Mouse (Mus musculus): ENCODE results near the gene Eif1b. TPM values are rescaled to one million over a fixed set of nuclear protein-coding genes. Genes with fewer than 3 reads are reported as not detected.

The Eif1b gene
- polyA plus RNA-seq (2015; fragmentation: Nextera tagmentation; extraction: Ambion mirVana), result 166 and 172 TPM in 2 replicates

- H3K36me3 ChIP-seq, result peaks cover 24% of the 10 kb centered on the region
- peak within 1 kb of the TSS; percentile 94 for H3K4me3 ChIP-seq
- H3K27ac ChIP-seq, result peak within 1 kb of the TSS; percentile 90
- peak within 1 kb of the TSS; percentile 81 for H3K4me2 ChIP-seq
- WGBS, result 2% methylated on average over 19 of the region's 19 CpGs
- H3K9ac ChIP-seq, result peak within 1 kb of the TSS; percentile 97
- H3K4me1 ChIP-seq, result peaks cover 11% of the 10 kb centered on the region
- no peaks in the 10 kb centered on the region for H3K9me3 ChIP-seq
- ATAC-seq (ENCODE audit: borderline replicate concordance, extremely low read depth, low FRiP score, low TSS enrichment), result peak; percentile 23; the same call in 1 of the 2 replicates
- H3K27me3 ChIP-seq, result 0 out of 2 replicates have a peak, but pooled peaks cover 4% of the 10 kb centered on the region
Observed at GRCm38 (mm10) chr9:120492010-120492399, at the start of gene Eif1b. Gene Eif1b, plus strand, starts transcription at chr9:120492232.

GRCm38 (mm10) chr9:120444642-120445041 lies 47.4 kb upstream of the Eif1b start:
- 66% methylated on average over 9 of the region's 9 CpGs for WGBS
- Histone ChIP-seq H3K9me3 (no peaks in the 10 kb centered on the region), H3K36me3 (no peaks in the 10 kb centered on the region), H3K27me3 (no peaks in the 10 kb centered on the region), H3K9ac (no peak overlapping the region), H3K27ac (no peak overlapping the region), H3K4me2 (no peak overlapping the region), H3K4me1 (no peaks in the 10 kb centered on the region), H3K4me3 (no peak overlapping the region)
- no peak for ATAC-seq (ENCODE audit: borderline replicate concordance, extremely low read depth, low FRiP score, low TSS enrichment)

GRCm38 (mm10) chr9:120449696-120450329 lies 42.2 kb upstream of the Eif1b start:
- Histone ChIP-seq H3K27ac (no peak overlapping the region), H3K9me3 (no peaks in the 10 kb centered on the region), H3K9ac (no peak overlapping the region), H3K4me2 (no peak overlapping the region), H3K27me3 (no peaks in the 10 kb centered on the region), H3K4me3 (no peak overlapping the region), H3K4me1 (no peaks in the 10 kb centered on the region), H3K36me3 (no peaks in the 10 kb centered on the region)
- 76% methylated on average over 6 of the region's 6 CpGs for WGBS
- no peak for ATAC-seq (ENCODE audit: borderline replicate concordance, extremely low read depth, low FRiP score, low TSS enrichment)

- no peak overlapping the region for H3K9ac ChIP-seq
- peaks cover 13% of the 10 kb centered on the region for H3K4me1 ChIP-seq
- H3K4me3 ChIP-seq, result no peak overlapping the region
- no peak overlapping the region for H3K4me2 ChIP-seq
- no peaks in the 10 kb centered on the region for H3K9me3 ChIP-seq
- no peaks in the 10 kb centered on the region for H3K36me3 ChIP-seq
- WGBS, result 24% methylated on average over 9 of the region's 9 CpGs
- peak; percentile 66; the same call in 1 of the 2 replicates for ATAC-seq (ENCODE audit: borderline replicate concordance, extremely low read depth, low FRiP score, low TSS enrichment)
- H3K27me3 ChIP-seq, result no peaks in the 10 kb centered on the region
- H3K27ac ChIP-seq, result peak overlapping the region; percentile 74
Observed at GRCm38 (mm10) chr9:120455768-120456655, 36.0 kb upstream of the Eif1b start.

GRCm38 (mm10) chr9:120470431-120470830 lies 21.6 kb upstream of the Eif1b start:
- no peak for ATAC-seq (ENCODE audit: borderline replicate concordance, extremely low read depth, low FRiP score, low TSS enrichment)
- H3K27me3 ChIP-seq, result no peaks in the 10 kb centered on the region
- WGBS, result 88% methylated on average over 1 of the region's 1 CpGs

GRCm38 (mm10) chr9:120481644-120482043 lies 10.4 kb upstream of the Eif1b start:
- 63% methylated on average over 3 of the region's 3 CpGs for WGBS

More at GRCm38 (mm10) chr9:120470431-120470830, 21.6 kb upstream of the Eif1b start:
- Histone ChIP-seq H3K4me1 (no peaks in the 10 kb centered on the region), H3K36me3 (no peaks in the 10 kb centered on the region), H3K9ac (no peak overlapping the region), H3K4me2 (no peak overlapping the region), H3K9me3 (no peaks in the 10 kb centered on the region), H3K27ac (no peak overlapping the region), H3K4me3 (no peak overlapping the region)

GRCm38 (mm10) chr9:120482382-120482781 lies 9.7 kb upstream of the Eif1b start:
- no peak overlapping the region for H3K9ac ChIP-seq
- WGBS, result 93% methylated on average over 4 of the region's 4 CpGs

More at GRCm38 (mm10) chr9:120481644-120482043, 10.4 kb upstream of the Eif1b start:
- Histone ChIP-seq H3K9me3 (no peaks in the 10 kb centered on the region), H3K36me3 (no peaks in the 10 kb centered on the region), H3K9ac (no peak overlapping the region), H3K27me3 (no peaks in the 10 kb centered on the region), H3K4me2 (no peak overlapping the region), H3K4me1 (0 out of 2 replicates have a peak, but pooled peaks cover 5% of the 10 kb centered on the region), H3K4me3 (no peak overlapping the region), H3K27ac (no peak overlapping the region)
- ATAC-seq (ENCODE audit: borderline replicate concordance, extremely low read depth, low FRiP score, low TSS enrichment), result no peak

GRCm38 (mm10) chr9:120483101-120483500 lies 8.9 kb upstream of the Eif1b start:
- 0 out of 2 replicates have a peak, but pooled peaks cover 4% of the 10 kb centered on the region for H3K4me1 ChIP-seq
- H3K36me3 ChIP-seq, result no peaks in the 10 kb centered on the region
- 0 out of 2 replicates have a peak, but pooled peaks cover 4% of the 10 kb centered on the region for H3K27me3 ChIP-seq
- 81% methylated on average over 8 of the region's 8 CpGs for WGBS
- no peak overlapping the region for H3K27ac ChIP-seq
- no peak for ATAC-seq (ENCODE audit: borderline replicate concordance, extremely low read depth, low FRiP score, low TSS enrichment)
- H3K4me2 ChIP-seq, result no peak overlapping the region
- H3K9me3 ChIP-seq, result no peaks in the 10 kb centered on the region
- no peak overlapping the region for H3K4me3 ChIP-seq
- H3K9ac ChIP-seq, result no peak overlapping the region

More at GRCm38 (mm10) chr9:120482382-120482781, 9.7 kb upstream of the Eif1b start:
- no peaks in the 10 kb centered on the region for H3K36me3 ChIP-seq
- 0 out of 2 replicates have a peak, but pooled peaks cover 5% of the 10 kb centered on the region for H3K4me1 ChIP-seq
- no peaks in the 10 kb centered on the region for H3K9me3 ChIP-seq
- no peak overlapping the region for H3K4me3 ChIP-seq
- no peak overlapping the region for H3K27ac ChIP-seq
- no peak for ATAC-seq (ENCODE audit: borderline replicate concordance, extremely low read depth, low FRiP score, low TSS enrichment)
- no peaks in the 10 kb centered on the region for H3K27me3 ChIP-seq
- H3K4me2 ChIP-seq, result no peak overlapping the region

- Histone ChIP-seq H3K9ac (no peak overlapping the region), H3K36me3 (no peaks in the 10 kb centered on the region), H3K27me3 (0 out of 2 replicates have a peak, but pooled peaks cover 4% of the 10 kb centered on the region), H3K4me1 (no peaks in the 10 kb centered on the region), H3K4me3 (no peak overlapping the region), H3K27ac (no peak overlapping the region), H3K4me2 (no peak overlapping the region), H3K9me3 (no peaks in the 10 kb centered on the region)
- ATAC-seq (ENCODE audit: borderline replicate concordance, extremely low read depth, low FRiP score, low TSS enrichment), result no peak
- 62% methylated on average over 8 of the region's 8 CpGs for WGBS
Observed at GRCm38 (mm10) chr9:120487076-120487475, 5.0 kb upstream of the Eif1b start.

- ATAC-seq (ENCODE audit: borderline replicate concordance, extremely low read depth, low FRiP score, low TSS enrichment), result no peak
- 77% methylated on average over 3 of the region's 3 CpGs for WGBS
- Histone ChIP-seq H3K9ac (peak overlapping the region; percentile 97; the same call in 1 of the 2 replicates), H3K9me3 (no peaks in the 10 kb centered on the region), H3K36me3 (peaks cover 24% of the 10 kb centered on the region), H3K4me3 (peak overlapping the region; percentile 94), H3K4me2 (peak overlapping the region; percentile 81), H3K27me3 (0 out of 2 replicates have a peak, but pooled peaks cover 4% of the 10 kb centered on the region), H3K4me1 (peaks cover 8% of the 10 kb centered on the region), H3K27ac (no peak overlapping the region)
Observed at GRCm38 (mm10) chr9:120491509-120491908, 523 bp upstream of the Eif1b start.

GRCm38 (mm10) chr9:120492400-120493351 lies 644 bp downstream of the Eif1b start:
- Histone ChIP-seq H3K4me1 (peaks cover 13% of the 10 kb centered on the region), H3K27ac (peak overlapping the region; percentile 90), H3K9me3 (no peaks in the 10 kb centered on the region), H3K36me3 (peaks cover 24% of the 10 kb centered on the region), H3K27me3 (0 out of 2 replicates have a peak, but pooled peaks cover 4% of the 10 kb centered on the region), H3K9ac (peak overlapping the region; percentile 97), H3K4me2 (peak overlapping the region; percentile 81), H3K4me3 (peak overlapping the region; percentile 94)
- peak; percentile 88 for ATAC-seq (ENCODE audit: borderline replicate concordance, extremely low read depth, low FRiP score, low TSS enrichment)
- WGBS, result under 1% methylated on average over 95 of the region's 97 CpGs
